Mouse (Mus musculus) embryo, embryonic 11.5 days (tissue): ENCODE results near the gene Aldh4a1.
A peak's percentile ranks its signal among the peaks of the same experiment; 100 is the strongest.

Source experiments
- DNase-seq: peaks from one replicate; pipeline ENCODE4 v3.0.0-alpha.2; 2012; ENCODE audit warnings: low read depth, low spot score

The Aldh4a1 gene

GRCm38 (mm10) chr4:139619765-139620164 is 2.9 kb upstream of the Aldh4a1 start:
- DNase-seq, result no peak

DNA sequence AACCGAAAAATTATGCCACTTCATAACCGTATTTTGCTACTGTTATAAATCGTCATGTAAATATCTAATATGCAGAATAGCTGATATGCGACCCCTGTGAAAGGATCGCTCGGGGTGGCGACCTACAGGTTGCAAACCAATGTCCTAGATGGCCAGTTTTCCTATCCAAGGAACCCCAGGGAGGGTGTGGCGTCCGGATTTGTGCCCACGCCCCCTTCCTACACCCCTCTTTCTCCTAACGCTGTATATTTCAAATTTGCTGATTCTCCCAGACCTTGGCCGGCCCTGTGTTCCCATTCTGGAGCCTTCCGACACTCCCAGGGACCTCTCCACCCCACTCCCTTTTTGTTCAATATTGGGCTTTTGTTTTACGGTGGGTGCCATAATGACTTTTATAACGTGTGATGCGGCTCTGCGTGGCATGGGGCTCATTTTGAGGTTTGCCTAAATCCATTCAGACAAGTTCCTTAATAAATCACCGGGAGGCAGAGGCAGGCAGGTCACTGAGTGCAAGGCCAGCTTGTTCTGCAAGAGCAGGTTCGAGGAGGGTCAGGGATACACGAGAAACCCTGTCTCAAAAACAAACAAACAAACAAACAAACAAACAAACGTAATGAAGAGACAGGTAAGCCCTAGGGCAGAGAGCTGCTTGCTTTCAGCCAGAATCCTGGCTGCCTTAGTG is 909 bp downstream of the Aldh4a1 start:
- no peak for DNase-seq

- no peak for DNase-seq
Measured at GRCm38 (mm10) chr4:139624116-139624489, 1.4 kb downstream of the Aldh4a1 start.

GRCm38 (mm10) chr4:139624706-139625105 is 2.0 kb downstream of the Aldh4a1 start:
- DNase-seq, result no peak

DNA sequence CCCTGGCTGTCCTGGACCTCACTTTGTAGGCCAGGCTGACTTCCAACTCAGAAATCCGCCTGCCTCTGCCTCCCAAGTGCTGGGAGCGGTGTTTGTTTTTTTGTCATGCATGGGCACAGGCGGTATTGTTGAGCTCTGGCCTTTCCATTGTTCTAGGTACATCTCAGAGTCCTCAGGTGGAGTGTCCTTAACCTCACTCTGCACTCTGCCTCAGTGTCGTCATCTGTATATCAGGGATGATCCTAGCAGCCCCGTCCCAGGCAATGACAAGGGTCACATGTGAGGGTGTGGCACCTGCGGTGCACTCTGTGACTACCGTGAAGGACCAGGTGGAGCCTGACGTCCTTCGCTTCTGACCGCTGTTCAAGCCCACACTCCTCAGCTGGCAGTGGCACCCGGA is 4.7 kb downstream of the Aldh4a1 start:
- no peak for DNase-seq

DNA sequence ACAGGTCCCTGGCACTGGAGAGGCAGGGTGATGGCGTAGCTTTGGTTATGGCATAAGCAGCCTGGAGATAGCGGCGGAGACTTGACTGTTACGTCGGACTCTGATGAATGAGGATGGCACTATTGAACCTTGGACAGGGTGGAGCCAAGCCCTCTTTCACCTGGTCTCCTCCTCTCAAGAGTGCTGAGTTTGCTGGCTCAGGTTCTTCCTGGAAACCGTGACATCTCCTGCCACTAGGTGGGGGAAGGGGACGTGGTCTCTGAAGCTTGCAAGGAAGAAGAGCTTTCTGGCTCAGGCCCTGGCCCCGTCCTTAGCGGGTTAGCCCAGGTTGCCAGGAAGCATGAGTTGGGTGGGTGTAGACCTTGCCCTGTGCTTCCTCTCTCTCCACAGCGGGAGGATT is 7.5 kb downstream of the Aldh4a1 start:
- no peak for DNase-seq

GRCm38 (mm10) chr4:139631141-139631540 is 8.5 kb downstream of the Aldh4a1 start:
- no peak for DNase-seq

DNA sequence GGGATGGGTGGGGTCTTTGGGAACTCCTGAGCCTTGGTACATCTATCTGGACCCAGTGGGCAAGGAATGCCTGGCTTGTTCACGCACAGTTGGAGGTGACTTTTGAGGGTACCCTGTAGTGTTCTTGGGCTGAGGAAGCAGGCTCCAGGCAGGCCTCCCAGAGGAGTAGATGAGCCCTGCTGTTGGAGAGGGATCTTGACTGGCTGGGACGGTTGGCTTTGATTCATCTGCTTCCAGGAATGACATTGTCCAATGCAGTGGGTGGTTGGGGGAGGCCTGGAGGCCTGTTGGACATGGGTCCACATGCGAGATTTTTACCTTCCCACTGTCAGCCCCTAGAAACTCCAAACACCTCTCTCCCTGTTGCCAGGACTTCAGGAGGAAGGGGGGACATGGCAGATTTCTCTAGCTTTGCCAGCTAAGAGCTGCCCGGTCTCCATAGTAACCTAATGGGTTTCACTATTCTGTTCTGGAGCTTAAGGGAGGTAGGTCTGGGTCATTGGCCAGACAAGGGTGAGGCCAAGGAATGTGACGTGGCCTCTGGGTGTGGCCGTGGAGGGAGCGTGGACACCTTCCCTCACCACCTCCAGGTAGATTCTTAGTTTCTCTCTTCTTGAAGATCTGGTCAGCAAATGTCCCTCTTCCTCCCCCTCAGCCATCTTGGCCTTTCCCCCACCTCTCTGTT is 9.0 kb downstream of the Aldh4a1 start:
- DNase-seq, result no peak

DNA sequence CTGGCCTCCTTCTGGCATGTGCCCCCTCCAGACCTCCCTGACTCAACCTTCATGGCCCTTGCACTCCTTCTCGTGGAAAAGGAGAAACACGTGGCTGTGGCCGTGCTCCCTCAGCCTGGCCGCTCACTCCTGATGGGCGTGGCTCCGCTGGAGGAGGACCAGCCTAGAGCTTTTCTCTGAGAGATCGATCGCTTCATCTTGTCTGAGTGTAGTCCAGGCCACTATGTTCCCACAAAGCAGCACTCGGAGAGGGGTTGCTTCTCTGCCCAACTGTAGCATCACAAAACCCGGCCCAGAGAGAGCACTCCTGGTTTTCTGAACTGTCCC is 9.6 kb downstream of the Aldh4a1 start:
- no peak for DNase-seq

DNA sequence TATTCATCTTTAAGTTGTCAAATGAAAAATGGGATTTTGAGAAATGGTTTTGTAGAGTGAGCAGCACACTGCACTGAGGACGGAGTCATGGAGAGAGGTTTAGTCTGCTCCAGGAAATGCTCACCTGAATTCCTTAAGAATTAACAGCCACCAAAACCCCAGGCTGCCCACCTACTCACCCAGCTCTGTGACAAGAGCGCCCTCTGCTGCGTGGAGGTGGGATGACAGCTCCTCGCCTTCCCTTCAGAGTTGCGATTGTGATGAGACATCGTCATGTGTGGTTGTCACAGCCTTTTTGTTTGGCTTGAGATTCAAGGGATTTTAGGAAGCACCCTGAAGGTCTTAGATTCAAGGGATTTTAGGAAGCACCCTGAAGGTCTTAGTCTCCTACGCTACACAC is 13.7 kb downstream of the Aldh4a1 start:
- DNase-seq, result peak; percentile 40

- DNase-seq, result no peak
Measured at GRCm38 (mm10) chr4:139637847-139638246, 15.2 kb downstream of the Aldh4a1 start.

DNA sequence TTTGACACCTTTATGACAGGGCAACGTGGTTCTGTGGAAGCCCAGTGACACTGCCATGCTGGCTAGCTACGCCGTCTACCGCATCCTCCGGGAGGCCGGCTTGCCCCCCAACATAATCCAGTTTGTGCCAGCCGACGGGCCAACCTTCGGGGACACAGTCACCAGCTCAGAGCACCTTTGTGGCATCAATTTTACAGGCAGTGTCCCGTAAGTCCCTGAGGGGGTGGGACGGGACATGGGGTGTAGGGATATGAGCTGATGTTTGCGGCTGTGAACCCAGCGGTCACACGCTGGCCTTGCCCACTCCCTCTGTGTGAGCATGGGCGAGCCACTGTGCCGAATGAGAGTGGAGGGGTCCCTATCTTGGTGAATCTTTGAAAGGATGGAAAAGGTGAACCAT is 15.7 kb downstream of the Aldh4a1 start:
- no peak for DNase-seq

DNA sequence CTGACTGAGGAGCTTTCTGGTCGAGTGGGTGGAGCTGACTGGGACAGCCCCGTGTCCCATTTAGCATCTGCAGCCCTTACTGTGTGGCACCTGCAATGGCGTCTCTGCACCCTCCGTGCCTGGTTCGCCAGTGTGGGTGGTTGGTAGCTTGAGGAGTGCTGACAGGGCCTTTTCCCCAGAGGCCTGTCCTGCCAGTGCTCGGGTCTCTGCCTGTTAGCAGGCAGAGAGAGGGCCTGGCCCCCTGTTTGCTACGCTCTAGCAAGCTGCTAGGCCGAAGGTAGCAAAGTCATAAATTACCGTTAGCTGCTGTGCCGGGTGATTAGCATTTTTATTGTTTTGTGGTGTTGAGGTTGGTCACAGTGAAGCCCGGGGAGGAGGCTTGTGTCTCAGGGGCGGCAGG is 17.1 kb downstream of the Aldh4a1 start:
- DNase-seq, result peak; percentile 31

DNA sequence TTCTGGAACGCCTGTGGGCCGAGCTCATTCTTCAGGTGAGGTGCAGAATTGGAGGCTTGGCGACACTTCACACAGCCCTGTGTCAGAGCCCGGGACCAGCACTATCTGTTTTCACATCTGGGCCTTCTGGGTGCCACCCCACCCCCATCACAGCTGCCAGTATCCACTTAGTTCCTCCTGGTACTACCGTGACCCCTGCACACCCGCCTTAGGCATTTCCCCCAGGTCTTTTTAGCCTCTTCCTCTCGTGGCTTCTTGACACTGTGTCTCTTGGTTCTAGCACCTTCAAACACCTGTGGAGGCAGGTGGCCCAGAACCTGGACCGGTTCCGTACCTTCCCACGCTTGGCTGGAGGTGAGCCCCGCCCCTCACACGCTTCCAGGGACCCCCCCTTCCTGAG is 17.7 kb downstream of the Aldh4a1 start:
- DNase-seq, result no peak

DNA sequence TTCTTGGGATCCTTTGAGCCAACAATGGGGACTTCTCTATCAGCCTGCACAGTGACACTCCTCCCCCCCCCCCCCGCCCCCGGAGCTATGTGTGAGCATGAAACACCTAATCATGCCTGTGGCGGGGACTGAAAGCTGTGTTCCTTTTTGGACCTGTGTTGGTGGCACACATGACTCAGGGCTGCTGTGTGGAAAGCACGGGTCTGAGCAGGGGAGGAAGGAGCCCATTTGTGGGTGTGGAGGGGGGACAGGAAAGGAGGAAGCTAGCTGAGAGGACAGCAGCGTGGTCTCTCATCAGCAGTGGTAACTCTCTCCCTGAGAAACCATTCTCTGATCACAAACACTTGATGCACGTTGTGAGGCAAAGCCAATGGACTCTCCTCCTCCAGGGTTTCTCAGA is 18.1 kb downstream of the Aldh4a1 start:
- no peak for DNase-seq

- peak; percentile 23 for DNase-seq
Measured at GRCm38 (mm10) chr4:139641829-139642425, 19.3 kb downstream of the Aldh4a1 start.

DNA sequence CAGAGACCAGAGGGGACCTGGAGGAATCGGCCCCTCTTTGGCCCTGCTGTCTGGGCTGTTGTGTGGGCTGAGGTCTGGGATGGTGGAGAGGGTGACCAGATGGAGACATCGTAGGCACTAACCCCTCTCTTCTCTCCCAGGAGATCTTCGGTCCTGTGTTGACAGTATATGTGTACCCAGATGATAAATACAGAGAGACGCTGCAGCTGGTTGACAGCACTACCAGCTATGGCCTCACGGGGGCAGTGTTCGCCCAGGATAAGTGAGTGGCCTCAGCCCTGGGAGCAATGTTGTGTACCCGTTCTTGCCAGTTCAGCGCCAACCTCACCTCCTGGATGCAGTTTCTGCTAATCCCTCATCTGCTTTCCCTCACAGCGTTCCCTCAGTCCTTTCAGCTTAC is 21.3 kb downstream of the Aldh4a1 start:
- DNase-seq, result peak; percentile 55

DNA sequence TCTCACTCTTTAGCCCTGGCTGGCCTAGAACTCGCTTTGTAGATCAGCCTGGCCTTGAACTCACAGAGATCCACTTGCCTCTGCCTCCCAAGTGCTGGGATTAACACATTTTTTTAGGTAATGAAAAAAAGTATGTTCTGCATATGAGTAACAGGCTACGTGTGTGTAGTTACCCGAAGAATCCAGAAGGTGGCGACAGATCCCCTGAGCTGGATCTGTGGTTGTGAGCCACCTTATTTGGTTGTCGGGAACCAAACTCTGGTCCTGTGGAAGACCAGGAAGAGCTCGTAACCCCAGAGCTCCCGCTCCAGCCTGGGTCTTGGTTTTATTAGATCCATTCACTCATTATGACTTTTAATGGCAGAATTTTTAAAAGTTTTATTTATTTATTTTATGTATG is 24.2 kb downstream of the Aldh4a1 start:
- no peak for DNase-seq

DNA sequence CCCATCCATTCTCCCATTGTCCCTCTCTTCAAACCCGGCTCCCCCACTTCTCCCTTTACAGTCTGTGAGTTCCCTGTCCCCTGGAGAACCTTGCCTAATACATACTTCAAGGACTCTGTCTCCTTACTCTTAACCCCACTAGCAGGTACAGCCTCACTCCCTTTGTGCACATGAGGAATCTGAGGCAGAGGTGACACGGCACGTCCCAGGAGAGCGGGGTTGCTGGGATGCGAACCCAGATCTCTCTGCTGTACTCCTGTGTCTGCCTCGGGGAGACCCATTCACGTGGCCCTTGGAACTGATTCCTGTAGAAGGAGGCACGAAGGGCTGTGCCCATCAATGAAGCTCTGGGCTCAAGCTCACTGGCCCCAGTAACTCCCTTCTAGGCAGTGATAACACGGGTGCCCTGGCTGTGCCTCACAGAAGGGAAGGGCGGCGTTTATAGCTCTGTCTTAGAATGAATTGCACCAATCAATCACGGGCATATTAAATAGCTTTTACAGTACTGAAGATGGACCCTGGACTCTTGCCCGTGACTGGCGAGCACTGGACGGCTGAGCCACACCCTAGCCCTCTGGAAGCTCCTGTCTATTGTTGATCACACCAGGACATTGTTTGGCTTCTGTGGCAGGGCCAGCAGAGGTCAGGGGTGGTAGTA is 27.5 kb downstream of the Aldh4a1 start:
- DNase-seq, result no peak

DNA sequence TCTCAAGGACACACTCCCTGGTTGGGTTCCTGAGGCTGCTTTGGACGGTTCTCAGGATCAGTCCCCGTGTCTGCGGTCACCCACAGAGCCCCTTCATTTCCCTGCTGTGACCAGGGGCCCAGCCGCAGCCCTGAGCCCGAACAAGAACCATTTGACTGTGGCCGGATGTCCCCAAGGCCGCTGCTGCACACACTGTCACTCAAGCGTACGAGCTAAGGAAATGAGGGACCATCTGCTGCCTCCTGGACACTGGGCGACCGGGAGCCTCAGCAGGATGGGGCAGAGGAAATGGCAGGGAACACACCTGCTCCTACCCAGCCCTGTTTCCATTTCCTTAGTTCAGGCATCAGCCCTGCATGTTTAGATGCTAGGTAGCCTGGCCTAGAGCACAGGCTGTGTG is 28.2 kb downstream of the Aldh4a1 start:
- no peak for DNase-seq

DNA sequence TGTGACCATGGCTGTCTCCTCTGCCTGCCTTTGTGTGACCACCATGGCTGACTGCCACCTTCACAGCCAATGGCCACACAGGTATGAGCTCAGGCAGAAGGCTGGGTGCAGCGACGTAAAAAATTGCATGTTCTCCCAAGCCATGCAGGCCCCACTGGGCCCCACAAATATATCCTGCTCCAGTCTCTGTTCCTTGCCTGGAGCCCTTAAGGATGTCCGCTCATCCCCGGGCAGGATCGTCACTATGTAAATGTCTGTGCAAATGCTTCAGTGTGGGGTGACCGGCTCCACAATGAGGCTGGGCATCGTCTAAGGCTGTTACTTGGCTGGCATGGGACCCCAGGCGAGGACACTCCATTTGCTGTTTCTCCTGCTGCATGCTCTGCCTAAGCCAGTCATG is 30.6 kb downstream of the Aldh4a1 start, which contains the start of gene Tas1r2:
Gene Tas1r2 (plus strand): TSS at position 301 of the 400 bp plus-strand sequence.
- DNase-seq, result no peak

- no peak for DNase-seq
Measured at GRCm38 (mm10) chr4:139661897-139662296, 39.2 kb downstream of the Aldh4a1 start.

DNA sequence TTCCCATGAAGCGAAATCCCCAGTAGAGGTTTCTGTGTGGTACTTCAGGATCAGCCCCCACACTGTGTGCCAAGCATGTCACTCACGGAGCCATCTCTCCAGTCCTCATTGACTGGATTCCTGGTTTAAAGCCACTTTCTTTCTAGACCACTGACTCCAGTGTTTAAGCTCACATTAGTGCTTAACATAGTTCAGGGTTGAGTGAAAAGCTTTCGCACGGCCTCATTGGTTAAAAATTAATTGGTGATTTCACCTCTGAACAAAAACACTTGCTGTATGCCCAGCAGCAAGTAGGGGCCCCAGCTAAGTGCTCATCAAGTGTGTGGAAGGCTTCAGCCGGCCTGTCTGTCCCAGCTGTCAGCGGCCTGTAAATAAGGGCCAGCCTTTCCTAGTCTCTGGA is 45.0 kb downstream of the Aldh4a1 start:
- DNase-seq, result no peak
